In the genomic region with DNA sequence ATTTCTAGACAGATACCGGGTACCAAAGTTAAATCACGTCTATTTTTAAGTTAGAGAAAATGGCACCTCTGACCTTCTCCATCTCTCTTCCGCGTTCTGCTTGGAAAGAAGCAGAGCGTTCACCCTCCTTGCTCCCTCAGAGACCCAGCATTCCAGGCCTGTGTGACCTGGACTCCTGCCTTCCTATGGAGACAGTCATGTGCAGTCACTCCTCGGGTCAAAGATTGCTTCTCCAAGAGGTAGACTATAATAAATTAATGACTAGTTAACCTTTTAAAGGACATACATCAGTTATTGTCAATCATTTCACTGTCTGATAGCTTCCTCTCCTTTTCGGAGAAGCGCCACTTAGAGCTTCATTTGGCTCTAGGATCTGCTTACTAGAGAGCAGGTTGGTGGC, we compare ENCODE assay signal across 15 mouse cellular contexts.
"Had no signal": no experiment of that assay in that cellular context is flagged by ENCODE, and none has a peak within 500 bp of the region (broad histone marks: within the 10 kb centered on the region; RNA-seq: fewer than 3 reads in every experiment).

No protein-coding gene starts in this region.

- H3K9me3 ChIP-seq: intestine, embryonic 15.5 days; limb, embryonic 15.5 days; midbrain, embryonic 12.5 days had no signal

- H3K4me1 ChIP-seq: intestine, embryonic 15.5 days; limb, embryonic 12.5 days; limb, embryonic 15.5 days; midbrain, embryonic 12.5 days had no signal

- H3K27me3 ChIP-seq: intestine, embryonic 15.5 days; limb, embryonic 12.5 days; limb, embryonic 15.5 days; midbrain, embryonic 12.5 days had no signal

- H3K4me3 ChIP-seq: intestine, embryonic 15.5 days; limb, embryonic 12.5 days; limb, embryonic 15.5 days; midbrain, embryonic 12.5 days had no signal

- ATAC-seq: hindbrain, embryonic 16.5 days; intestine, embryonic 15.5 days; liver, postnatal 0 days; lung, postnatal 0 days had no signal

- H3K27ac ChIP-seq: intestine, embryonic 15.5 days; limb, embryonic 12.5 days; limb, embryonic 15.5 days; liver, embryonic 14.5 days; macrophage; midbrain, embryonic 12.5 days had no signal

- H3K36me3 ChIP-seq: intestine, embryonic 15.5 days; limb, embryonic 12.5 days; limb, embryonic 15.5 days; midbrain, embryonic 12.5 days had no signal

- H3K4me2 ChIP-seq: intestine, embryonic 15.5 days; limb, embryonic 12.5 days; limb, embryonic 15.5 days; liver, embryonic 11.5 days; lung, embryonic 14.5 days; midbrain, embryonic 12.5 days had no signal

- H3K9ac ChIP-seq: intestine, embryonic 15.5 days; limb, embryonic 12.5 days; limb, embryonic 15.5 days; liver, embryonic 14.5 days; liver, postnatal 0 days; lung, embryonic 14.5 days; midbrain, embryonic 12.5 days had no signal

- DNase-seq: left cerebral cortex, postnatal 4 days; liver, postnatal 0 days; lung, embryonic 14.5 days; thymus, adult 18-20 months; thymus, postnatal 14 days; thymus, postnatal 4 days had no signal
